Comparison of ENCODE assay signal across 11 mouse cellular contexts in genomic region chr12:99860981-99861380, GRCm38 (mm10). TPM values are rescaled to one million over a fixed set of nuclear protein-coding genes. Genes with fewer than 3 reads are reported as not detected.
DNase-seq lines count a peak whose midpoint lies in the region; ATAC-seq lines count a peak whose summit lies in the region.
"Had no signal": no experiment of that assay in that cellular context is flagged by ENCODE, and none has a peak within 500 bp of the region (broad histone marks: within the 10 kb centered on the region; RNA-seq: fewer than 3 reads in every experiment).

No protein-coding gene starts in this region.

- DNase-seq in forebrain, embryonic 11.5 days (ENCODE audit: low spot score), result no peak
- DNase-seq in spleen, postnatal 10 days (ENCODE audit: low spot score in 2 of 2), result no peak
- DNase-seq in gastrocnemius, postnatal 4 days (ENCODE audit: low spot score in 2 of 2), result no peak
- DNase-seq: kidney, adult 9 months; lung, postnatal 10 days had no signal

- 0 out of 2 replicates have a peak, but pooled peaks have one; percentile 15 for ATAC-seq in forebrain, embryonic 16.5 days
- no peak for ATAC-seq in forebrain, embryonic 11.5 days (replicated peaks; ENCODE audit: low FRiP score)
- ATAC-seq in kidney, embryonic 16.5 days (ENCODE audit: low FRiP score, low TSS enrichment), result no peak
- no peak for ATAC-seq in kidney, embryonic 14.5 days (ENCODE audit: low FRiP score, low TSS enrichment)
- 0 out of 2 replicates have a peak, but pooled peaks have one; percentile 36 for ATAC-seq in midbrain, embryonic 16.5 days
- ATAC-seq in midbrain, embryonic 13.5 days, result no peak

- no peak overlapping the region for H3K4me2 ChIP-seq in forebrain, embryonic 16.5 days (ENCODE audit: low read length)
- no peak overlapping the region for H3K4me2 ChIP-seq in forebrain, embryonic 11.5 days (ENCODE audit: low read depth, low read length, severe bottlenecking)
- H3K4me2 ChIP-seq in kidney, embryonic 16.5 days (replicated peaks; ENCODE audit: low read depth, low read length), result no peak overlapping the region
- H3K4me2 ChIP-seq in kidney, embryonic 14.5 days (replicated peaks; ENCODE audit: low read depth, low read length), result no peak overlapping the region
- no peak overlapping the region for H3K4me2 ChIP-seq in midbrain, embryonic 16.5 days (ENCODE audit: low read length)
- no peak overlapping the region for H3K4me2 ChIP-seq in midbrain, embryonic 13.5 days (replicated peaks)

- H3K27me3 ChIP-seq in forebrain, embryonic 16.5 days (replicated peaks; ENCODE audit: control insufficient read depth, insufficient read depth, low read length), result no peaks in the 10 kb centered on the region
- H3K27me3 ChIP-seq in forebrain, embryonic 11.5 days (ENCODE audit: control insufficient read depth, insufficient read depth, low read length), result no peaks in the 10 kb centered on the region
- H3K27me3 ChIP-seq in kidney, embryonic 16.5 days (ENCODE audit: insufficient read depth, low read length), result no peaks in the 10 kb centered on the region
- H3K27me3 ChIP-seq in kidney, embryonic 14.5 days (ENCODE audit: control insufficient read depth, insufficient read depth, low read length), result no peaks in the 10 kb centered on the region
- H3K27me3 ChIP-seq in midbrain, embryonic 16.5 days (ENCODE audit: control insufficient read depth, insufficient read depth, low read depth, low read length), result no peaks in the 10 kb centered on the region
- H3K27me3 ChIP-seq in midbrain, embryonic 13.5 days, result no peaks in the 10 kb centered on the region

- no peak overlapping the region for H3K27ac ChIP-seq in forebrain, embryonic 16.5 days (ENCODE audit: low read length)
- no peak overlapping the region for H3K27ac ChIP-seq in forebrain, embryonic 11.5 days (ENCODE audit: low read depth, low read length)
- H3K27ac ChIP-seq in kidney, embryonic 16.5 days (ENCODE audit: low read length), result 0 out of 2 replicates have a peak overlapping the region, but pooled peaks have one; percentile 4
- H3K27ac ChIP-seq in kidney, embryonic 14.5 days (ENCODE audit: low read depth, low read length), result no peak overlapping the region
- H3K27ac ChIP-seq in midbrain, embryonic 16.5 days (ENCODE audit: low read length), result no peak overlapping the region
- no peak overlapping the region for H3K27ac ChIP-seq in midbrain, embryonic 13.5 days

- no peaks in the 10 kb centered on the region for H3K36me3 ChIP-seq in forebrain, embryonic 16.5 days (ENCODE audit: control insufficient read depth, insufficient read depth)
- no peaks in the 10 kb centered on the region for H3K36me3 ChIP-seq in forebrain, embryonic 11.5 days (ENCODE audit: control insufficient read depth, insufficient read depth, low read length)
- H3K36me3 ChIP-seq in kidney, embryonic 16.5 days (ENCODE audit: insufficient read depth, low read length), result no peaks in the 10 kb centered on the region
- H3K36me3 ChIP-seq in kidney, embryonic 14.5 days (ENCODE audit: control insufficient read depth, insufficient read depth, low read length), result no peaks in the 10 kb centered on the region
- no peaks in the 10 kb centered on the region for H3K36me3 ChIP-seq in midbrain, embryonic 16.5 days (ENCODE audit: control insufficient read depth, insufficient read depth, low read length)
- no peaks in the 10 kb centered on the region for H3K36me3 ChIP-seq in midbrain, embryonic 13.5 days
- H3K36me3 ChIP-seq: heart, embryonic 10.5 days had no signal

- peaks cover 9% of the 10 kb centered on the region for H3K4me1 ChIP-seq in forebrain, embryonic 16.5 days (replicated peaks; ENCODE audit: control insufficient read depth, insufficient read depth, low read length)
- H3K4me1 ChIP-seq in forebrain, embryonic 11.5 days (replicated peaks; ENCODE audit: control insufficient read depth, insufficient read depth, low read length), result no peaks in the 10 kb centered on the region
- no peaks in the 10 kb centered on the region for H3K4me1 ChIP-seq in kidney, embryonic 16.5 days (ENCODE audit: insufficient read depth, low read length)
- no peaks in the 10 kb centered on the region for H3K4me1 ChIP-seq in kidney, embryonic 14.5 days (ENCODE audit: control insufficient read depth, insufficient read depth, low read length)
- peaks cover 4% of the 10 kb centered on the region for H3K4me1 ChIP-seq in midbrain, embryonic 16.5 days (ENCODE audit: control insufficient read depth, insufficient read depth, low read length)
- peaks cover 14% of the 10 kb centered on the region for H3K4me1 ChIP-seq in midbrain, embryonic 13.5 days (replicated peaks)

- no peak overlapping the region for H3K9ac ChIP-seq in forebrain, embryonic 16.5 days (replicated peaks; ENCODE audit: low read depth, low read length)
- H3K9ac ChIP-seq in forebrain, embryonic 11.5 days (ENCODE audit: low read length), result no peak overlapping the region
- H3K9ac ChIP-seq in kidney, embryonic 16.5 days (replicated peaks; ENCODE audit: low read length), result no peak overlapping the region
- H3K9ac ChIP-seq in kidney, embryonic 14.5 days (ENCODE audit: low read depth, low read length), result no peak overlapping the region
- no peak overlapping the region for H3K9ac ChIP-seq in midbrain, embryonic 16.5 days (ENCODE audit: low read depth, low read length)
- H3K9ac ChIP-seq in midbrain, embryonic 13.5 days (replicated peaks), result no peak overlapping the region

- WGBS in forebrain, embryonic 16.5 days, result 66% methylated on average over 4 of the region's 4 CpGs
- WGBS in forebrain, embryonic 11.5 days, result 82% methylated on average over 4 of the region's 4 CpGs
- WGBS in kidney, embryonic 16.5 days, result 65% methylated on average over 4 of the region's 4 CpGs
- WGBS in kidney, embryonic 14.5 days, result 70% methylated on average over 4 of the region's 4 CpGs
- 69% methylated on average over 4 of the region's 4 CpGs for WGBS in midbrain, embryonic 16.5 days
- 81% methylated on average over 4 of the region's 4 CpGs for WGBS in midbrain, embryonic 13.5 days

- no peaks in the 10 kb centered on the region for H3K9me3 ChIP-seq in forebrain, embryonic 16.5 days (ENCODE audit: control insufficient read depth, low read length)
- H3K9me3 ChIP-seq in forebrain, embryonic 11.5 days (ENCODE audit: control insufficient read depth, low read length), result no peaks in the 10 kb centered on the region
- no peaks in the 10 kb centered on the region for H3K9me3 ChIP-seq in kidney, embryonic 16.5 days (ENCODE audit: low read length)
- H3K9me3 ChIP-seq in kidney, embryonic 14.5 days (ENCODE audit: control insufficient read depth, low read length), result no peaks in the 10 kb centered on the region
- no peaks in the 10 kb centered on the region for H3K9me3 ChIP-seq in midbrain, embryonic 16.5 days (replicated peaks; ENCODE audit: control insufficient read depth, low read length, poor library complexity, severe bottlenecking)
- no peaks in the 10 kb centered on the region for H3K9me3 ChIP-seq in midbrain, embryonic 13.5 days
- H3K9me3 ChIP-seq: heart, embryonic 10.5 days had no signal

- H3K4me3 ChIP-seq in forebrain, embryonic 16.5 days (replicated peaks; ENCODE audit: low read length), result no peak overlapping the region
- H3K4me3 ChIP-seq in forebrain, embryonic 11.5 days (ENCODE audit: low read depth, low read length), result no peak overlapping the region
- no peak overlapping the region for H3K4me3 ChIP-seq in kidney, embryonic 16.5 days (ENCODE audit: low read length)
- no peak overlapping the region for H3K4me3 ChIP-seq in kidney, embryonic 14.5 days (ENCODE audit: low read length)
- H3K4me3 ChIP-seq in midbrain, embryonic 16.5 days (ENCODE audit: low read depth, low read length), result no peak overlapping the region
- H3K4me3 ChIP-seq in midbrain, embryonic 13.5 days (replicated peaks), result no peak overlapping the region
- H3K4me3 ChIP-seq: heart, embryonic 10.5 days had no signal

RNA-seq across cellular contexts. Expression of gene Efcab11, which starts 23.3 kb away (rescaled TPM):
- 7.1 and 9.8 TPM in 2 replicates for polyA plus RNA-seq in forebrain, embryonic 16.5 days (2015; fragmentation: Nextera tagmentation; extraction: Ambion mirVana)
- polyA plus RNA-seq in forebrain, embryonic 11.5 days (2014; fragmentation: Nextera tagmentation; extraction: Ambion mirVana), result 25.9 and 26.6 TPM in 2 replicates
- polyA plus RNA-seq in kidney, embryonic 16.5 days (2015; fragmentation: Nextera tagmentation; extraction: Ambion mirVana), result 12.5 TPM in 2 replicates
- 12.8 and 14.9 TPM in 2 replicates for polyA plus RNA-seq in kidney, embryonic 14.5 days (2014; fragmentation: Nextera tagmentation; extraction: Ambion mirVana)
- 3.4 and 4.0 TPM in 2 replicates for polyA plus RNA-seq in midbrain, embryonic 16.5 days (2015; fragmentation: Nextera tagmentation; extraction: Ambion mirVana)
- 9.2 and 10.3 TPM in 2 replicates for polyA plus RNA-seq in midbrain, embryonic 13.5 days (2015; fragmentation: Nextera tagmentation; extraction: Ambion mirVana)
- 1 to 10 TPM; 1.4 to 1.9 TPM for total RNA-seq in gastrocnemius, postnatal 4 days (2021)

RNA-seq across cellular contexts. Expression of gene Tdp1, which starts 23.3 kb away (rescaled TPM):
- 73.7 and 75.1 TPM in 2 replicates for polyA plus RNA-seq in forebrain, embryonic 16.5 days (2015; fragmentation: Nextera tagmentation; extraction: Ambion mirVana)
- polyA plus RNA-seq in forebrain, embryonic 11.5 days (2014; fragmentation: Nextera tagmentation; extraction: Ambion mirVana), result 95.1 and 96.5 TPM in 2 replicates
- 61.7 and 66.4 TPM in 2 replicates for polyA plus RNA-seq in kidney, embryonic 16.5 days (2015; fragmentation: Nextera tagmentation; extraction: Ambion mirVana)
- polyA plus RNA-seq in kidney, embryonic 14.5 days (2014; fragmentation: Nextera tagmentation; extraction: Ambion mirVana), result 48.8 and 70.4 TPM in 2 replicates
- polyA plus RNA-seq in midbrain, embryonic 16.5 days (2015; fragmentation: Nextera tagmentation; extraction: Ambion mirVana), result 49.6 and 53.5 TPM in 2 replicates
- polyA plus RNA-seq in midbrain, embryonic 13.5 days (2015; fragmentation: Nextera tagmentation; extraction: Ambion mirVana), result 57.3 and 58.2 TPM in 2 replicates
- 10 to 100 TPM; 18.4 to 20.1 TPM for total RNA-seq in gastrocnemius, postnatal 4 days (2021)

Comparison
In these comparisons a context has a peak if more than half of its experiments do, and no peak if none do; other contexts are left out.
1. ATAC-seq: peak in forebrain, embryonic 16.5 days (single experiment) and midbrain, embryonic 16.5 days (single experiment); none in forebrain, embryonic 11.5 days (single experiment), kidney, embryonic 16.5 days (single experiment), kidney, embryonic 14.5 days (single experiment) and midbrain, embryonic 13.5 days (single experiment).